Mouse (Mus musculus) brain, embryonic 14.5 days (tissue): ENCODE measurements around the gene Eva1b. TPM values are rescaled to one million over a fixed set of nuclear protein-coding genes. Genes with fewer than 3 reads are reported as not detected.
A peak's percentile ranks its signal among the peaks of the same experiment; 100 is the strongest.

Experiments used
- DNase-seq: peaks from one replicate; pipeline ENCODE4 v3.0.0-alpha.2; 2011; ENCODE audit warnings: low read depth
- CTCF ChIP-seq: fragments of 200-500 bp; IDR thresholded peaks from 2 replicates; pipeline ENCODE4 v1.5.1; 2012; ENCODE audit warnings: inconsistent platforms, mild to moderate bottlenecking, moderate library complexity, borderline replicate concordance; ENCODE audit not compliant: insufficient read depth, insufficient read length; ENCODE audit errors: extremely low read depth
- POLR2A ChIP-seq: fragments of 200-500 bp; IDR thresholded peaks from 2 replicates; pipeline ENCODE4 v1.6.1; 2012; ENCODE audit warnings: mild to moderate bottlenecking, inconsistent platforms, borderline replicate concordance; ENCODE audit not compliant: poor library complexity, insufficient read depth, insufficient read length, severe bottlenecking; ENCODE audit errors: extremely low read depth
- polyA plus RNA-seq: library from polyadenylated mRNA; depleted of rRNA; stranded (reverse); fragments of >200 nt; gene quantifications from 2 replicates; pipeline ENCODE4 v1.2.3, GENCODE M21; 2012

Eva1b gene
- polyA plus RNA-seq, 1 experiment, result 23.1 TPM

DNA sequence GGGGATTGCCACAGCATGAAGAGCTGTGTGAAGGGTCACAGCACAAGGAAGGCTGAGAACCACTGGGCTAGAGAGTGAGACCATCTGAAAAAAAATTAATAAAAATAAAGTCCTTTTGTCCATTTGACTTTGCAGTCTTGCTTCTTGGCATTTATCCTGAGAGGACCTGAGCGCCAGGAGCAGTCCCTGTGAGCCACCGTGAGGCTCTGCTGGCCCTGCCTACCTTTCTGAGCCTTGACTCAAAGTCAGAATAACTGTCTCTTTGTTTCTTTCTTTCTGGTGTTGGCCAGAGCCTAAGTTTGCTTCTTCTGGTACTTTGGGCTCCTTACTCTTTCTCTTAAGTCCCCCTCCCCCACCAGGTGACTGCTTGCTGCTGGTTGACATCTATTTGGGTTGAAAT is 27.0 kb upstream of the Eva1b start:
- DNase-seq, result no peak
- no peak for TF ChIP-seq CTCF
- no peak for TF ChIP-seq POLR2A

DNA sequence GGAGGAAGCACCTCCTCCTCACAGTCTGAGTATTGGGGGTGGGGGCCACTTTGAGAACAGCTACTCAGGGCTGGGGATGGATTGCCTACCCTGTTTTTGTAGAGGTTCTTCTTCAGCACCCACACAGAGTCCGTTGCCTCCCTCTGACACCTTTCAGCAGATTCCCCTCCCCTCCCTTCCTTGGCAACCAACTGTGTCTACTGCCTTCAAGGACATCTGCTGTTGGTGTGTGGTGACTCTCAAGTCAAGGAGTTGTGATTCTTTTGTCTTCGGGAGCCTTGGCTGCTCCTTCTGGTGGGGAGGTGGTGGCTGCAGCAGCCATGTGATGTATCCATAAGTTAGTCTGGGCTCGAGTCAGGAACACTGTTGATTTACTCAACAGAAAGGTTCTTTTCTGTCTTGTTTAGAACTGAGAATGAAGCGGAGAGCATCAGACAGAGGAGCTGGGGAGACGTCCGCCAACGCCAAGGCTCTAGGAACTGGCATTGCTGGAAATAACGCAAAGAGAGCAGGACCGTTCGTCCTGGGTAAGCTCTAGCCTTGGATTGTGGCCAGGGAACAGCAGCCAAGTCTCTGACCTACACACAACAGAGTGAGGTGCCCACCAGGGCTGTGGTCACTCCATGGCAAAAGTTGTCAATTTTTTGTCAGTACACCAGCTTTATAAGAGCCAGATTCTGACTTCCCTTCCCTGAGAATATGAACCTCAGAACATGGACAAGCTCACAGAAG is 24.1 kb upstream of the Eva1b start:
- peak; percentile 32 for DNase-seq
- TF ChIP-seq CTCF (no peak), POLR2A (no peak)

DNA sequence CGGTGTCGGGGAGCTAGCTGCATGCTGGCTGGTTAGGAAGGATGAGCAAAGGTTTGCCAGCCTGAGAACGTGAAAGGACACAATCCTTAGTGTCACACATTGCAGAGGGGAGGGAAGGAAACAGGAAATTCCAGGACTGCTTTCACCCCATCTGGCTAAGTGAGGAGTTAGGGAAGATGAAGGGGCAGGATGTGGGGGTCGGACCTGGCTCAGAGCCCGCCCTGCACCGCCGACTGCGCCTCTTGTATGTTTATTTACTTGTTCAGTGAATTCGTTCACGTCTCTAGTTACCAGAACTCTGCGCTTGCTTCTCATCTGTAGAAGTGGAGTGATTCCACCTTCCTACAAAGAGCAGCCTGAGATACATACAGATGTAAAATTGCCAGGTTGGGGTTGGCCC is 17.0 kb upstream of the Eva1b start:
- TF ChIP-seq POLR2A, result no peak
- no peak for TF ChIP-seq CTCF
- peak; percentile 39 for DNase-seq

DNA sequence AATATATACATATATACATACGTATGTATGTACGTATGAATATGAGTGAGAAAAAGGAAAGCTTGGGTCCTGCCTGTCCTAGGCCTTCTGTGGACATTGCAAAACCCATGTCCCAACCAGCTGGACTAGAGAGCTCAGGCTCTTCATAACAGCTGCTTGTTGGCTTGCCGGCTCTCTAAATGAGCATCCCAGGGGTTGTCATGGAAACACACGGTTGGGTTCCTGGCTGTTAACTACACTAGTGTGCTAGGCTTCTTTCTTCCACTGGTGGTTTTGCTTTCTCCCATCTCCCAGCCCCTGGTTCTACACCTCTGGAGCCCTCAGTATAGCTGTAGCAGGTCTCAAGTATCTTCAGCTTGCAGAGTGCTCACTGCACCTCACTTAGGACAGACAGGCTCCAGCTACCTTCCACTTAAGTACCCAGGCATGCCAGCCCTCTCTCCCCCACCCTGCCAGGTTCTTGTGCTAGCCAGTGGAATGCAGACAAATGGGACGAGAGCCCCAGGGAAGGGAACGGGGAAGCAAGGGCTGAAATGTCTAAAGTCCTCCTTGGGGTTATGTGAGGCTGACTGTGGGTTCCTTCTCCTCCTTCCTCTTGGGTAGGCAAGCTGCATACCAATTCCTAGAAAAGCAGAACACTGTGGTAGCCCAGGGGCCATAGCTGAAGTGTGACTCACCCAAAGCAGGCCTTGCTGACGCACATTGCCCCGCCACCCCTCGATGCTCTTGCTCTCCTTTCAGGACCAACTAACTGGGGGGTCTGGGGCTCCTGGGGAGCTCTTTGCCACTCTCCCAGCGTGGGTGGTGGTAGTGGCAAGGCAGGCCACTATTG is 16.0 kb upstream of the Eva1b start:
- TF ChIP-seq CTCF (no peak), POLR2A (no peak)
- peak; percentile 85 for DNase-seq

DNA sequence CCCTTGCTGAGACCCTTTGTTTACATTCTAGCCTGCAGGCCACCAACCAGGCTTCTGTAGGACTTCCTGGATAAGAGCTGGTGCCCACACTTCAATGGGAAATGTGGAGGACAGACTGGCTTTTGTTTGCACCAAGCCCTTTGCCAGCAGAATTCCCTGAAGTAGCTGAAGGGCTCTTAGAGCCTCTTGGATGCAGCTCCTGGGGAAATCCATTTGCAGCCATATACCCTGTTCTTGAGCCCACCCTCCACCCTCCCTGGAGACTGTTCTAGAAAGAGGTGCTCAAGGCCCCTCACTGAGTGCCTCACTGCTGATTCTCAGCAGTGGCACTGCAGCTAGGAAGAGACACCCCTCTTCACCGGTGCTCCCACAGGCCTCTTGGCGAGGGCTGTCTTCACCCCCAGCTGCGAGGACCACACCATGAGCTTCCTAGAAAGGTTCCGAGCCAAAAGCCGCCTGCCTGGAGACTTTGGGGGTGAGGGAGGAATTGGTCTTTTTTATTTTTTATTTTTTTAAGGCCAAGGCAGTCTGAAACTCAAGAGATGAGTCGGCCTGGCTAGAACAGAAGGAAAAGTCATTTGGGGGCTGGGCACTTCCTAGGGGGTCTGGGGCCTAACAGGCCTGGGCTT is 14.8 kb upstream of the Eva1b start:
- TF ChIP-seq CTCF, result no peak
- TF ChIP-seq POLR2A, result no peak
- no peak for DNase-seq

DNA sequence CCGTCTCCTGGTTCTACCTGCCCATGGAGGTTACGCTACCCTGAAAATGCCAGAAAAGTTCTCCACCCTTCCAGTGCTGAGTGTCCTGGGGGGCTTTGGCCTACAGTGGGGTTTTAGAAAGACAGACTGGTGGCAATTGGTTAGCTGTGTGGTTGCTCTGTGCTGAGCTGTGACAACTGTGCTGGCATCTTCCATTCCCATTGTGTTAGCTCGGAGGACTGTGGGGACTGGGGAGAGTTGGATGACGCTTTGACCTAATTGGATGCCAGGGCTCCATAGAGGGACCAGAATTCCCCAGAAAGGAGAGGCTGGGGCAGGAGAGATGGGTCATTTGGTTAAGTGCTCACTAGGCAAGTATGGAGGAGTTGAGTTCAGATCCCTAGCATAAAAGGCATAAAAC is 13.3 kb upstream of the Eva1b start:
- TF ChIP-seq CTCF, result no peak
- TF ChIP-seq POLR2A, result no peak
- no peak for DNase-seq

DNA sequence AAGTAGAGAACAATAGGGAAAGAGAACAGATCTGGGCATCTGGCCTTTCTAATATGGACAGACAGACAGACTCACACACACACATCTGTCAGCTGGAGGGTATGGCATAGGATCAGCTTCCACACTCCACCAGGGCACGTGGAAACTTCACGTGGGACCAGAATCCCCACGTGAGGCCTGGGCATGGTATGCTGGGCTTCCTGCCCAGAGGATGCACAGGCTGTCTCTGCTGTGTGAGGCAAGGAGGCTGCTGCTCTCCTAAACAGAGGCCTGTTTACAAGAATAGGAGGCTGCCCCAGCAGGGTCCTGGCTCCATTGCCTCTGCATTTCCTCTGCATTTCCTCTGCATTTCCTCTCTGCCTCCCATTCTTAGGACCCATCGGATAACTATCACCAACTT is 12.9 kb upstream of the Eva1b start:
- TF ChIP-seq CTCF (no peak), POLR2A (no peak)

DNA sequence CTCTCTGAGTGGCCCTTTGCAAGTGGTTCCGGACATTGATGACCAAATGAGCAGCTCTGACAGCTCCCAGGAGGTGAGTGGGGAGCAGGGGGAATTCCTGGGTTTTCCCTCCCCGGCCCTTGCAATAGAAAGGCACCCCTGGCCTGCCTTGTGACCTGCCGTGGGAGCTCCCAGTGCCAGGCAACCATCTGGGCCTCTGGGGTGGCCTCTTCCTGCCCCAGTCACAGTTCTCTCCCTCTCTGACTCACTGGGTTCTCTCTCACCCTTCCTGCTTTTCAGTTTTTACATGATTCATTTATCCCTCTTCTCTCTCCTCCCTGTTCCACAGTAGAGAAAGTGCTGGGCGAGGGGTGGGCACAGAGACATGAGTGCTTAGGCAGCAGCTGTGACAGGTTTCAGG is 9.8 kb upstream of the Eva1b start:
- TF ChIP-seq CTCF, result no peak
- no peak for TF ChIP-seq POLR2A
- DNase-seq, result no peak

More for the DNA sequence above, 12.9 kb upstream of the Eva1b start:
- no peak for DNase-seq

DNA sequence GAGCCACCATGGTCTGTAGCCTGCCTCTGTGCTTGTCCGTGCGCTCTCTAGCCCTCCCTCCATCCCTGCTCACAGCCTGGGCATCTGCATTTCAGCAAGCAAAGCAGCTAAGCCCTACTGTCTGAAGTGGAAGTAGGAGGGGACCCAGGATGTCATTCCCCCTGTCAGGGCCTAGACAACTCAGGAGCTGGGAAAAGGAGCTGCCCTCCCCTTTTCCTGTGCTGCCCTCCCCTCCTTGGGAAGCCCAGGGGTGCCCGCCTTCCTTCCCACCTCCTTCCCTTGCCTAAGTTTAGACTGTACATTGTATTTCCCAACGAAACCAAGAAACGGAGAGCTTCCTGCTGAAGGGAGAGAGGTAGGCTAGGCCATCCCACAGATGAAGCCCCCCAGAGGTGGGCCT is 6.5 kb upstream of the Eva1b start:
- TF ChIP-seq POLR2A (no peak), CTCF (no peak)
- DNase-seq, result no peak

DNA sequence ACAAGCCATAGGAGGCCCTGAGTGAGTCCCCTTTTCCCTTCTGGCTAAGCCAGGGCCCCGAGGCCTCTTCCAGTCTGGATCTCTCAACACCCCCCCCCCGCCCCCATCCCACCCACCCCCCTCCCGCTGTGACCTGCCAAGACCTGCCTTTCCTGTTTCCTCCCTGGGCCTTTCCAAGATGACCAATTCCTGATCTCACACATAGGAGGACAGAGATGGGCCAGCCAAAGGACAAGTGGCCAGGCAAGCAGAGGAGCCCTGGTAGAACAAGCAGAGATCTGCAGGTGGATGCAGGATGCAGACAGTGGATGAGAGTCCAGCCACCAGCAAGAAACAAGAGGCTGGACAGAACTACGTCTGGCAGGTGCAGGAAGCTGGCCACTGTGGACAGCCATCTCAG is 2.1 kb upstream of the Eva1b start:
- no peak for DNase-seq
- no peak for TF ChIP-seq POLR2A
- TF ChIP-seq CTCF, result no peak

DNA sequence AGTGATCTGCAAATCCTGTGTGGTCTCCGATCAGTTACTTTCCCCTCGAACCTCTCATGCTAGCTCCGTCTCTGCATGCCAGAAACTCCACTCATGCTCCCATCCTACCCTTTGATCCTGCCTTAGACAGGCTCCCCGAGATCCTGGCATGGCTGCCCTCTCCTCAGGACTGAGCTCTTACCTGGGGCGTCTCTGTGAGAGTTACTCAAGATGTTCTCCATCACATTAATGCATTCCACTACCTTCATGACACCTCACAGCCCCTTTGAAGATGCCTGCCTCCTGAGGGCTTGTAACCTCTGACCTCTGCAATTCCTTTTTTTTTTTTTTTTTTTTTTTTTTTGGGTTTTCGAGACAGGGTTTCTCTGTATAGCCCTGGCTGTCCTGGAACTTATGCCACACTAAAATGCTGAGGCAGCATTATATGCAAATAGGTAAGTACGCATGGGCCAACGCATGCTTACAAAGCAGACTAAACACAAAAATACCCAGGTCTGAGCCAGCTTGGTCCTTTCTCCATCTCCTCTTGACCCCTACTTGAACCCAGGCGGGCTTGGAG is 491 bp upstream of the Eva1b start:
- TF ChIP-seq POLR2A (no peak), CTCF (no peak)
- no peak for DNase-seq

DNA sequence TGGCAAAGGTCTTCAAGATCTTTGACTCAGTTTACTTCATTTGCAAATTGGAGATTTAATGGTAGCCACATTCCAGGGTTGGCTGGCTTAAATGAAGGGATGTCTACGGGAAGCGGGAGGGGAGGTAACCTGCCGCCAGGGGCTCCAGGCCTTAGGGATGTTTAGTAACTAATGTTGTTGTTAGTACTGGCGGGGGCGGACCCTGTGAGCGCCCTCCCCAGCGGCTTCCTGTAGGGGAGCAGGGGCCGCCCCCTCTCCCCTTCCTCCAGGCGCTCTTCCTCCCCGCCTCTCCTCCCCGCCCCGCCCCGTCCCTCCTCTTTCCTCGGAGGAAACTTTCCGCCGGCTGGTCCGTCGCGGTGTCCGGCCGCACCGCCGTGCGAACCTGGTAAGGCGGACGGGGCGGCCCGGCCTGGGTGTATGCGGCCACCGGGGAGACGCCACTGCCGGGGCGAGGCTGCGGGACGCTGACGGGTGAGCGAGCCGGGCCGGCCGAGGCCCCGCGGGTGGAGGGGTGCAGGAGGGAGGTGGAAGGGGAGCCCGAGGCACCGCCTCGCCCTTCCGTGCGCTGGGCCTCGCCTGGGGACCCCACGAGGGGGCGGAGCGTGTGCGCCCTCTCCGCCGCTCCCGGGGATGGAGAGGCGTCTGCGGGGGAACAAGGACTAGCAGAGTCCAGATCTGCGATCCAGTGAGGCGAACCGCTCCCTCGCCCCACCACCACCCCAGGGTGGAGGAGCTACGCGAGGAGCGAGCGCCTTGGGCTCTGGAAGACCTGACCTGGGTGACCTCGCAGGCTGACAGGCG is 817 bp downstream of the Eva1b start:
- TF ChIP-seq CTCF (no peak), POLR2A (no peak)

More for the DNA sequence above, 817 bp downstream of the Eva1b start:
- DNase-seq, result peak; percentile 38
